Mouse (Mus musculus): Measurements from ENCODE around the gene Utp20.

Utp20 gene

GRCm38 (mm10) chr10:88716986-88717755 is 109.4 kb downstream of the Utp20 start:
- no peak for ATAC-seq (ENCODE audit: low TSS enrichment)

- no peak for ATAC-seq (ENCODE audit: low TSS enrichment)
These were observed 111.0 kb downstream of the Utp20 start for GRCm38 (mm10) chr10:88715621-88716020.

GRCm38 (mm10) chr10:88714744-88715143 is 111.9 kb downstream of the Utp20 start:
- ATAC-seq (ENCODE audit: low TSS enrichment): no peak

- ATAC-seq (ENCODE audit: low TSS enrichment): peak; percentile 32
These were observed 114.2 kb downstream of the Utp20 start for GRCm38 (mm10) chr10:88712359-88712758.

GRCm38 (mm10) chr10:88708671-88709523 is 117.7 kb downstream of the Utp20 start:
- peak; percentile 85 for ATAC-seq (ENCODE audit: low TSS enrichment)

GRCm38 (mm10) chr10:88700938-88701337 is 125.7 kb downstream of the Utp20 start:
- no peak for ATAC-seq (ENCODE audit: low TSS enrichment)

Data from frontal cortex, adult (tissue).